Mouse (Mus musculus): ENCODE results near the gene Sec14l2. TPM values are rescaled to one million over a fixed set of nuclear protein-coding genes. Genes with fewer than 3 reads are reported as not detected.

The Sec14l2 gene
- total and polyA plus RNA-seq, 3 experiments = 15.5 to 40.1 TPM; not detected in 1

DNA sequence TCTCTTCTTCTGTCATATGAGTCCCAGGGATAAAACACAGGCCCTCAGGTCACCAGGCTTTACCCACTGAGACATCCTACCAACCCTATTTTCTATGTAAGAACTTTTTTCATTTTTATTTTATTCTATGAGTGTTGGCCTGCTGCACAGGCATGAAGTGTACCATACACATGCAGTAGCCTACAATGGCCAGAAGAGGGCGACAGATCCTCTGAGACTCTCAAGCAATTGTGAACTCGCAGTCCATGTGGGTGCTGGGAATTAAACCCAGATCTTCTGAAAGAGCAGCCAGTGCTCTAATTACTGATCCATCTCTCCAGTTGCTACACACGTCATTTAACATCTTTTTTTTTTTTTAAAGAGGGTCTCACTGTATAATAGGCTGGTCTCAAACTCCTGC lies 10.2 kb upstream of the Sec14l2 start:
- Histone ChIP-seq H3K79me2 (ENCODE audit: control insufficient read depth, insufficient read depth, low read length, poor library complexity) (peaks cover 6% of the 10 kb centered on the region), H3K36me3 (ENCODE audit: control insufficient read depth in 1 of 2, insufficient read depth in 2 of 2, low read length in 2 of 2) (peaks cover 0 to 4% of the 10 kb centered on the region in 2 experiments; a peak in 1 of 4 replicates), H3K9ac (ENCODE audit: control insufficient read depth, low read depth, low read length, poor library complexity, severe bottlenecking) (no peak overlapping the region), H3K27ac (ENCODE audit: control insufficient read depth, low read depth, low read length) (no peak overlapping the region), H3K27me3 (ENCODE audit: control insufficient read depth in 1 of 2, insufficient read depth in 2 of 2, low read length in 2 of 2) (no peaks in the 10 kb centered on the region), H3K4me3 (ENCODE audit: control insufficient read depth in 1 of 2, insufficient read depth in 1 of 2, low read depth in 2 of 2, low read length in 2 of 2) (no peak overlapping the region), H3K9me3 (replicated peaks; ENCODE audit: insufficient read depth, low read length) (no peaks in the 10 kb centered on the region), H3K4me1 (ENCODE audit: control insufficient read depth in 1 of 2, insufficient read depth in 2 of 2, low read length in 2 of 2) (peaks cover 5 to 10% of the 10 kb centered on the region in 2 experiments; a peak in 3 of 4 replicates)
- no peak for TF ChIP-seq MEF2A (IDR thresholded peaks at IDR 0.05; ENCODE audit: extremely low read depth, insufficient replicate concordance, low read depth, low read length, poor library complexity, severe bottlenecking)
- no peak for TF ChIP-seq E2F4 (IDR thresholded peaks at IDR 0.05; ENCODE audit: borderline replicate concordance, low read depth, low read length)
- peak; percentile 72; the same call in 1 of the 2 replicates for TF ChIP-seq MYC (IDR thresholded peaks at IDR 0.05; ENCODE audit: low read depth, low read length)
- peak; percentile 83 for TF ChIP-seq RAD21 (IDR thresholded peaks at IDR 0.05; ENCODE audit: low read depth, low read length)
- peak; percentile 79 for TF ChIP-seq ZC3H11A (IDR thresholded peaks at IDR 0.05; ENCODE audit: low read depth, low read length)
- no peak for TF ChIP-seq USF2 (IDR thresholded peaks at IDR 0.05; ENCODE audit: borderline replicate concordance in 1 of 2, insufficient read depth in 1 of 2, low read depth in 1 of 2, low read length in 2 of 2)
- TF ChIP-seq POLR2A (IDR thresholded peaks at IDR 0.05; ENCODE audit: control insufficient read depth in 1 of 2, insufficient read depth in 1 of 2, low read depth in 1 of 2, low read length in 2 of 2, poor library complexity in 1 of 2) = no peak
- no peak for TF ChIP-seq UBTF (IDR thresholded peaks at IDR 0.05; ENCODE audit: borderline replicate concordance, insufficient read depth, low read depth, low read length)
- TF ChIP-seq HCFC1 (IDR thresholded peaks at IDR 0.05; ENCODE audit: low read depth, low read length) = peak; percentile 46; the same call in 1 of the 2 replicates
- TF ChIP-seq CHD1 (IDR thresholded peaks at IDR 0.05; ENCODE audit: low read depth, low read length) = no peak
- no peak for TF ChIP-seq GABPA (IDR thresholded peaks at IDR 0.05; ENCODE audit: low read depth, low read length)
- 0 out of 2 replicates have a peak, but pooled peaks have one; percentile 23 for TF ChIP-seq MAX (IDR thresholded peaks at IDR 0.05; ENCODE audit: low read length)
- no peak for TF ChIP-seq RCOR1 (IDR thresholded peaks at IDR 0.05; ENCODE audit: low read depth, low read length)
- no peak for TF ChIP-seq ZMIZ1 (IDR thresholded peaks at IDR 0.05; ENCODE audit: low read depth, low read length)
- no peak for TF ChIP-seq KAT2A (conservative IDR thresholded peaks at IDR 0.05; ENCODE audit: low read depth, low read length)
- TF ChIP-seq GATA1 (IDR thresholded peaks at IDR 0.05; ENCODE audit: low read depth, low read length) = no peak
- TF ChIP-seq NELFE (IDR thresholded peaks at IDR 0.05; ENCODE audit: low read depth, low read length) = no peak
- no peak for TF ChIP-seq ZKSCAN1 (IDR thresholded peaks at IDR 0.05; ENCODE audit: low read depth, low read length)
- TF ChIP-seq MAFK (IDR thresholded peaks at IDR 0.05; ENCODE audit: borderline replicate concordance, low read depth, low read length) = no peak
- no peak for TF ChIP-seq MYB (IDR thresholded peaks at IDR 0.05; ENCODE audit: low read depth, low read length)
- TF ChIP-seq TCF12 (IDR thresholded peaks at IDR 0.05; ENCODE audit: low read depth, low read length) = no peak
- TF ChIP-seq SIN3A (IDR thresholded peaks at IDR 0.05; ENCODE audit: low read length) = no peak
- no peak for TF ChIP-seq NRF1 (IDR thresholded peaks at IDR 0.05; ENCODE audit: insufficient read depth, low read depth, low read length, poor library complexity, severe bottlenecking)
- TF ChIP-seq CTCF (IDR thresholded peaks at IDR 0.05 in 2 of 3, conservative IDR thresholded peaks at IDR 0.05 in 1 of 3; ENCODE audit: control insufficient read depth in 1 of 3, insufficient read depth in 1 of 3, low read depth in 2 of 3, low read length in 3 of 3, poor library complexity in 1 of 3, severe bottlenecking in 1 of 3) = peak; percentile 87 to 94 (median 91)
- TF ChIP-seq SMC3 (IDR thresholded peaks at IDR 0.05; ENCODE audit: low read depth, low read length) = peak; percentile 85
- no peak for TF ChIP-seq ELF1 (IDR thresholded peaks at IDR 0.05; ENCODE audit: low read depth, low read length)
- no peak for TF ChIP-seq TBP (IDR thresholded peaks at IDR 0.05; ENCODE audit: low read depth, low read length)
- peak; percentile 86 for DNase-seq (ENCODE audit: low read depth, low spot score)
